Mouse (Mus musculus) heart, adult 2 months (tissue): ENCODE data around the gene Chkb. TPM values are rescaled to one million over a fixed set of nuclear protein-coding genes. Genes with fewer than 3 reads are reported as not detected.

Experiments used
- DNase-seq, 2 experiments: peaks; one replicate each; pipeline ENCODE4 v3.0.0; 2021
- H3K27ac ChIP-seq: fragments of 200-600 bp; 2 replicates; pipeline ENCODE4 v1.8.1; 2022
- H3K27me3 ChIP-seq: fragments of 200-500 bp; 2 replicates; pipeline ENCODE4 v1.6.1; 2012; ENCODE audit warnings: mild to moderate bottlenecking, low read length, inconsistent platforms, mixed read lengths; ENCODE audit not compliant: control insufficient read depth, insufficient read depth
- H3K36me3 ChIP-seq: fragments of 200-500 bp; 2 replicates; pipeline ENCODE4 v1.6.1; 2012; ENCODE audit warnings: low read length, inconsistent platforms; ENCODE audit not compliant: control insufficient read depth, insufficient read depth
- H3K4me1 ChIP-seq: fragments of 200-500 bp; 2 replicates; pipeline ENCODE4 v1.6.1; 2011; ENCODE audit warnings: low read length; ENCODE audit not compliant: control insufficient read depth, insufficient read depth
- H3K4me3 ChIP-seq: fragments of 200-600 bp; 2 replicates; pipeline ENCODE4 v1.8.1; 2022
- H3K79me2 ChIP-seq: fragments of 200-500 bp; replicated peaks from 2 replicates; pipeline ENCODE4 v1.6.1; 2012; ENCODE audit warnings: mild to moderate bottlenecking, inconsistent platforms, low read length, moderate library complexity, mixed read lengths; ENCODE audit not compliant: control insufficient read depth, insufficient read depth
- H3K9ac ChIP-seq: fragments of 200-500 bp; 2 replicates; pipeline ENCODE4 v1.6.1; 2012; ENCODE audit warnings: low read depth, mild to moderate bottlenecking, control low read depth, inconsistent platforms, low read length, mixed read lengths
- CTCF ChIP-seq: fragments of 200-600 bp; IDR thresholded peaks from 2 replicates; pipeline ENCODE4 v1.8.1; 2022; ENCODE audit warnings: antibody characterized with exemption, mild to moderate bottlenecking, moderate library complexity
- EP300 ChIP-seq: fragments of 200-500 bp; IDR thresholded peaks from 2 replicates; pipeline ENCODE4 v1.6.1; 2011; ENCODE audit warnings: low read depth, low read length, control low read depth; ENCODE audit not compliant: insufficient read depth
- POLR2A ChIP-seq: fragments of 200-500 bp; IDR thresholded peaks from 2 replicates; pipeline ENCODE4 v1.6.1; 2011; ENCODE audit warnings: mild to moderate bottlenecking, low read depth, low read length, control low read depth; ENCODE audit not compliant: insufficient read depth
- WGBS: fragments of 180-500 bp; shearing (Covaris S2); methylation state at CpG from one replicate; pipeline ENCODE4 v1.1.7; 2018; 5-methylcytosine and 5-hydroxymethylcytosine counted together
- intact Hi-C: fragments of 180-260 bp; cut with DNase I; formaldehyde crosslinking; loops from one replicate; pipeline ENCODE4 v1.15.1; 2025
- polyA plus RNA-seq: library from polyadenylated mRNA; depleted of rRNA; stranded (reverse); fragments of >200 nt; gene quantifications from 2 replicates; pipeline ENCODE4 v1.2.3, GENCODE M21; 2012; rRNA removed
- total RNA-seq, 2 experiments: library from RNA; stranded (reverse); gene quantifications; 2 replicates each; pipeline ENCODE4 v1.2.3; 2021

Chkb gene
- total and polyA plus RNA-seq, 3 experiments: 46.8 to 81.3 (median 48.2) TPM

DNA sequence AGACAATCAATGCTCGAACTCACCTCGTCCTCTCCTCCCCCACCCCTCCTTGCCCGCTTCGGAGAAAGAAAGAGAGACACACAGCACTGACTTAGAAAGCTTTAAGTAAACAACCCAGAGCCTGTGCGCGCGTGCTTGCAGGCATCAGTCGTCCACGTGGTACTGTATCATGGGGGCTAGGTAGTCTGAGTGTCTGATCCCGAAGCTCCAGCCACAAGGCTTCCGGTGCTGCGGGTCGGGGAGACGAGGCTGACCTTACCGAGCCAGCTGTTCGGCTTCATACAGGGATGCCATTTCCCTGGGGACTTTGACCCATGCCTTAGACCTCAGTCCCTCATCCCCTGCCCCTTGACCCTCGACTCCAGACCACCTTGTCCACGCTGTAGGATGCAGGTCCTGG is 52.3 kb downstream of the Chkb start:
- H3K79me2 ChIP-seq: no peaks in the 10 kb centered on the region
- intact Hi-C loops: loop anchor here (10.0 kb wide), 1 partner anchor 233 kb away; the partner anchor contains the start of genes Mapk11 and Mapk12
- no peak for DNase-seq
- no peak for TF ChIP-seq POLR2A
- no peak for TF ChIP-seq CTCF
- TF ChIP-seq EP300: no peak
- H3K27ac ChIP-seq: no peak overlapping the region
- no peak overlapping the region for H3K9ac ChIP-seq
- WGBS: 14% methylated on average over 18 of the region's 18 CpGs
- H3K4me3 ChIP-seq: no peak overlapping the region
- H3K27me3 ChIP-seq: 0 out of 2 replicates have a peak, but pooled peaks cover 2% of the 10 kb centered on the region
- peaks cover 7% of the 10 kb centered on the region for H3K4me1 ChIP-seq
- no peaks in the 10 kb centered on the region for H3K36me3 ChIP-seq

DNA sequence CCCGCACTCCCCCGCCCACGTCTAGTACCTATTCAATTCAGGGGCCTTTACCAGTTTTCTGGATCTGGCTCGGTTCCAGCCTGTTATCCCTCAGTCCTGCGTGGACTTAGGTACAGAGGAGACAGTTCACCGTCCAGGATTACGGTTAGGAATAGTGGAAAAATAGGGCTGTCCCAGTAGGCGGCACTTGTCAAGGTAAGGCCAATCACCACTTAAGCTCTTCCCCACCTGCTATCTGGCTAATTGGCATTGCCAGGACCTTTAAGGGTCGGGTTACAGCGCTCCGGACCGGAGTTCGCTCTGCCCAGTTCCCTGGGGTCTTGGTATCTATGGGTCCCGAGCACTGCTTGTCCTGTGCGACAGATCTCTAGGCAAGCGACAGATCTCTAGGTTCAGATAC is 52.8 kb downstream of the Chkb start, which contains the start of gene Tymp:
TSS of gene Tymp (minus strand) at position 83 of the 400 bp plus-strand sequence.
- Histone ChIP-seq H3K27me3 (0 out of 2 replicates have a peak, but pooled peaks cover 2% of the 10 kb centered on the region), H3K79me2 (no peaks in the 10 kb centered on the region), H3K4me3 (no peak within 1 kb of the TSS), H3K9ac (no peak within 1 kb of the TSS), H3K27ac (no peak within 1 kb of the TSS), H3K36me3 (no peaks in the 10 kb centered on the region), H3K4me1 (peaks cover 7% of the 10 kb centered on the region)
- TF ChIP-seq POLR2A (no peak), CTCF (no peak), EP300 (no peak)
- intact Hi-C loops: loop anchor here (10.0 kb wide), 1 partner anchor 232 kb away; the partner anchor contains the start of genes Mapk11 and Mapk12
- 42% methylated on average over 16 of the region's 16 CpGs for WGBS
- no peak for DNase-seq

Other genes with a start within 250 kb of the Chkb start
- 10 to 100 TPM; 75.7 to 93.5 TPM for gene Plxnb2, start 249.1 kb downstream of the Chkb start, total RNA-seq
- 92.3 and 121 TPM in 2 replicates for gene Plxnb2, start 249.1 kb downstream of the Chkb start, polyA plus RNA-seq
- gene Dennd6b, start 233.4 kb downstream of the Chkb start, total RNA-seq: 1 to 10 TPM; 8.4 to 9.1 TPM
- 24.0 and 27.7 TPM in 2 replicates for gene Dennd6b, start 233.4 kb downstream of the Chkb start, polyA plus RNA-seq
- 10 to 100 TPM; 66.7 to 79.0 TPM for gene Ppp6r2, start 218.4 kb downstream of the Chkb start, total RNA-seq
- 73.2 and 107 TPM in 2 replicates for gene Ppp6r2, start 218.4 kb downstream of the Chkb start, polyA plus RNA-seq
- gene Sbf1, start 114.6 kb downstream of the Chkb start, total RNA-seq: 10 to 100 TPM; 61.3 to 63.6 TPM
- 116 and 150 TPM in 2 replicates for gene Sbf1, start 114.6 kb downstream of the Chkb start, polyA plus RNA-seq
- not detected for gene Adm2, start 107.2 kb downstream of the Chkb start, total RNA-seq
- gene Adm2, start 107.2 kb downstream of the Chkb start, polyA plus RNA-seq: not detected in 2 replicates
- not detected for gene Miox, start 95.5 kb downstream of the Chkb start, total RNA-seq
- not detected in 2 replicates for gene Miox, start 95.5 kb downstream of the Chkb start, polyA plus RNA-seq
- gene Lmf2, start 74.2 kb downstream of the Chkb start, total RNA-seq: 10 to 100 TPM; 25.7 to 26.1 TPM
- 32.9 and 33.3 TPM in 2 replicates for gene Lmf2, start 74.2 kb downstream of the Chkb start, polyA plus RNA-seq
- gene Ncaph2, start 74.2 kb downstream of the Chkb start, total RNA-seq: 10 to 100 TPM; 49.3 to 55.7 TPM
- gene Ncaph2, start 74.2 kb downstream of the Chkb start, polyA plus RNA-seq: 69.9 and 70.0 TPM in 2 replicates
- gene Sco2, start 56.1 kb downstream of the Chkb start, total RNA-seq: 10 to 100 TPM; 25.1 to 29.4 TPM
- 35.6 and 40.7 TPM in 2 replicates for gene Sco2, start 56.1 kb downstream of the Chkb start, polyA plus RNA-seq
- under 1 TPM; 0.18 to 0.47 TPM for gene Tymp, start 52.9 kb downstream of the Chkb start, total RNA-seq
- 1.1 and 1.8 TPM in 2 replicates for gene Tymp, start 52.9 kb downstream of the Chkb start, polyA plus RNA-seq
- gene Odf3b, start 50.6 kb downstream of the Chkb start, total RNA-seq: under 1 TPM; 0.91 to 0.94 TPM
- gene Odf3b, start 50.6 kb downstream of the Chkb start, polyA plus RNA-seq: 3.6 and 9.1 TPM in 2 replicates
- gene Klhdc7b, start 45.0 kb downstream of the Chkb start, total RNA-seq: not detected
- not detected in 2 replicates for gene Klhdc7b, start 45.0 kb downstream of the Chkb start, polyA plus RNA-seq
- gene Syce3, start 19.4 kb downstream of the Chkb start, total RNA-seq: not detected
- gene Syce3, start 19.4 kb downstream of the Chkb start, polyA plus RNA-seq: not detected in 2 replicates
- gene Cpt1b, start 4.0 kb downstream of the Chkb start, total RNA-seq: 100 to 1,000 TPM; 565 to 584 TPM
- 786 and 953 TPM in 2 replicates for gene Cpt1b, start 4.0 kb downstream of the Chkb start, polyA plus RNA-seq
- gene C730034F03Rik, start 319 bp downstream of the Chkb start, total RNA-seq: 1 to 10 TPM; 1.2 TPM
- 1.0 and 1.1 TPM in 2 replicates for gene C730034F03Rik, start 319 bp downstream of the Chkb start, polyA plus RNA-seq
- 1 to 10 TPM; 5.5 to 9.5 TPM for gene Gm44502, start 212 bp downstream of the Chkb start, total RNA-seq
- gene Gm44502, start 212 bp downstream of the Chkb start, polyA plus RNA-seq: 2.1 and 2.5 TPM in 2 replicates
- under 1 TPM in 1 of 2 experiments, not detected in 1; 0.16 TPM for gene Mapk8ip2, start 24.0 kb upstream of the Chkb start, total RNA-seq
- gene Mapk8ip2, start 24.0 kb upstream of the Chkb start, polyA plus RNA-seq: 0.18 and 0.29 TPM in 2 replicates
- 10 to 100 TPM; 11.1 to 13.5 TPM for gene Arsa, start 47.5 kb upstream of the Chkb start, total RNA-seq
- 19.5 and 22.1 TPM in 2 replicates for gene Arsa, start 47.5 kb upstream of the Chkb start, polyA plus RNA-seq
- gene Shank3, start 69.7 kb upstream of the Chkb start, total RNA-seq: 10 to 100 TPM; 44.3 to 52.2 TPM
- 29.6 and 31.0 TPM in 2 replicates for gene Shank3, start 69.7 kb upstream of the Chkb start, polyA plus RNA-seq
- under 1 TPM in 1 of 2 experiments, not detected in 1; 0.57 TPM for gene Acr, start 138.4 kb upstream of the Chkb start, total RNA-seq
- 1.4 and 1.6 TPM in 2 replicates for gene Acr, start 138.4 kb upstream of the Chkb start, polyA plus RNA-seq
- 1 to 10 TPM; 3.7 to 4.2 TPM for gene Rabl2, start 162.0 kb upstream of the Chkb start, total RNA-seq
- gene Rabl2, start 162.0 kb upstream of the Chkb start, polyA plus RNA-seq: 5.2 and 11.0 TPM in 2 replicates